Mouse (Mus musculus): Measurements from ENCODE around the gene Sfr1.

Gene Sfr1

GRCm38 (mm10) chr19:47753921-47754320 is 22.4 kb downstream of the Sfr1 start:
- DNase-seq = no peak

GRCm38 (mm10) chr19:47754931-47755330 is 23.4 kb downstream of the Sfr1 start:
- no peak for DNase-seq

GRCm38 (mm10) chr19:47755625-47756024 is 24.1 kb downstream of the Sfr1 start:
- DNase-seq = no peak

- DNase-seq = no peak
These were observed 46.4 kb downstream of the Sfr1 start for GRCm38 (mm10) chr19:47777847-47778246.

- no peak for DNase-seq
These were observed 48.7 kb downstream of the Sfr1 start for GRCm38 (mm10) chr19:47780145-47780544.

- no peak for DNase-seq
These were observed 49.5 kb downstream of the Sfr1 start for GRCm38 (mm10) chr19:47780972-47781371.

- no peak for DNase-seq
These were observed 52.4 kb downstream of the Sfr1 start for GRCm38 (mm10) chr19:47783898-47784297.
